Mouse (Mus musculus) kidney, adult 11 months (tissue): ENCODE results near the gene Drc3.

Experiments used
- DNase-seq: peaks from one replicate; pipeline ENCODE4 v3.0.0; 2022

The Drc3 gene

GRCm38 (mm10) chr11:60339361-60339760 lies 13.8 kb upstream of the Drc3 start:
- peak; percentile 31 for DNase-seq

- no peak for DNase-seq
These were observed 7.3 kb upstream of the Drc3 start for GRCm38 (mm10) chr11:60345868-60346267.

GRCm38 (mm10) chr11:60346537-60346936 lies 6.6 kb upstream of the Drc3 start:
- peak; percentile 76 for DNase-seq

GRCm38 (mm10) chr11:60351388-60351787 lies 1.7 kb upstream of the Drc3 start:
- DNase-seq = peak; percentile 65

- peak; percentile 47 for DNase-seq
These were observed 1.2 kb upstream of the Drc3 start for GRCm38 (mm10) chr11:60351925-60352371.

- DNase-seq = no peak
These were observed 2.8 kb downstream of the Drc3 start for GRCm38 (mm10) chr11:60355952-60356351.

- no peak for DNase-seq
These were observed 4.0 kb downstream of the Drc3 start for GRCm38 (mm10) chr11:60357116-60357515.

- no peak for DNase-seq
These were observed 5.4 kb downstream of the Drc3 start for GRCm38 (mm10) chr11:60358548-60358947.

GRCm38 (mm10) chr11:60359138-60359537 lies 6.0 kb downstream of the Drc3 start:
- DNase-seq = no peak

GRCm38 (mm10) chr11:60359936-60360335 lies 6.8 kb downstream of the Drc3 start:
- DNase-seq = no peak

- peak; percentile 43 for DNase-seq
These were observed 7.6 kb downstream of the Drc3 start for GRCm38 (mm10) chr11:60360631-60361201.

GRCm38 (mm10) chr11:60366239-60367019 lies 13.3 kb downstream of the Drc3 start:
- DNase-seq = no peak

- no peak for DNase-seq
These were observed 14.1 kb downstream of the Drc3 start for GRCm38 (mm10) chr11:60367256-60367655.

GRCm38 (mm10) chr11:60368909-60369308 lies 15.8 kb downstream of the Drc3 start:
- DNase-seq = no peak

GRCm38 (mm10) chr11:60369448-60369847 lies 16.3 kb downstream of the Drc3 start:
- no peak for DNase-seq

GRCm38 (mm10) chr11:60370431-60370830 lies 17.3 kb downstream of the Drc3 start:
- DNase-seq = no peak

- no peak for DNase-seq
These were observed 21.4 kb downstream of the Drc3 start for GRCm38 (mm10) chr11:60374481-60374880.

- DNase-seq = no peak
These were observed 30.4 kb downstream of the Drc3 start for GRCm38 (mm10) chr11:60383518-60383917.

- no peak for DNase-seq
These were observed 31.8 kb downstream of the Drc3 start for GRCm38 (mm10) chr11:60384762-60385421.

- DNase-seq = no peak
These were observed 32.8 kb downstream of the Drc3 start for GRCm38 (mm10) chr11:60385946-60386345.

GRCm38 (mm10) chr11:60387944-60388343 lies 34.8 kb downstream of the Drc3 start:
- peak; percentile 7 for DNase-seq

- DNase-seq = no peak
These were observed 38.2 kb downstream of the Drc3 start for GRCm38 (mm10) chr11:60391346-60391745.

- DNase-seq = no peak
These were observed 43.4 kb downstream of the Drc3 start for GRCm38 (mm10) chr11:60396546-60396945.

- no peak for DNase-seq
These were observed 44.0 kb downstream of the Drc3 start for GRCm38 (mm10) chr11:60397172-60397571.
